Mouse (Mus musculus) cortical plate, adult 2 months (tissue): ENCODE measurements around the gene D230025D16Rik. TPM values are rescaled to one million over a fixed set of nuclear protein-coding genes. Genes with fewer than 3 reads are reported as not detected.
"Not testable (repeated sequence)": the region's sequence is repeated elsewhere in the genome, so short reads cannot be mapped to it uniquely, and the experiment has no call there.

Experiments used
- H3K27ac ChIP-seq: fragments of 200-500 bp; 2 replicates; pipeline ENCODE4 v1.5.1; 2012; ENCODE audit warnings: low read length, control low read depth, inconsistent platforms; ENCODE audit not compliant: insufficient read depth
- H3K4me1 ChIP-seq: fragments of 200-500 bp; 2 replicates; pipeline ENCODE4 v1.6.1; 2011; ENCODE audit warnings: low read length; ENCODE audit not compliant: control insufficient read depth, insufficient read depth
- H3K4me3 ChIP-seq: fragments of 200-500 bp; 2 replicates; pipeline ENCODE4 v1.5.1; 2011; ENCODE audit warnings: mild to moderate bottlenecking, low read length, control low read depth; ENCODE audit not compliant: insufficient read depth
- CTCF ChIP-seq: fragments of 200-500 bp; IDR thresholded peaks from 2 replicates; pipeline ENCODE4 v1.5.1; 2011; ENCODE audit warnings: mild to moderate bottlenecking, control low read depth, low read length; ENCODE audit not compliant: insufficient read depth; ENCODE audit errors: extremely low read depth
- POLR2A ChIP-seq: fragments of 200-500 bp; IDR thresholded peaks from 2 replicates; pipeline ENCODE4 v1.6.1; 2011; ENCODE audit warnings: mild to moderate bottlenecking, low read length, control low read depth; ENCODE audit not compliant: insufficient read depth; ENCODE audit errors: extremely low read depth
- polyA plus RNA-seq: library from polyadenylated mRNA; depleted of rRNA; stranded (reverse); fragments of >200 nt; gene quantifications from 2 replicates; pipeline ENCODE4 v1.2.3, GENCODE M21; 2012

Gene D230025D16Rik
- polyA plus RNA-seq, 1 experiment = 39.4 TPM

GRCm38 (mm10) chr8:105290554-105291314 lies 65.8 kb downstream of the D230025D16Rik start:
- Histone ChIP-seq H3K4me1 (peaks cover 2% of the 10 kb centered on the region; the same call in 1 of the 2 replicates), H3K4me3 (no peak overlapping the region; the same call in 1 of the 2 replicates), H3K27ac (no peak overlapping the region)
- no peak for TF ChIP-seq POLR2A
- peak; percentile 71 for TF ChIP-seq CTCF

GRCm38 (mm10) chr8:105291364-105291763 lies 66.4 kb downstream of the D230025D16Rik start:
- not testable (repeated sequence) for H3K4me3 ChIP-seq, H3K4me1 ChIP-seq, H3K27ac ChIP-seq

DNA sequence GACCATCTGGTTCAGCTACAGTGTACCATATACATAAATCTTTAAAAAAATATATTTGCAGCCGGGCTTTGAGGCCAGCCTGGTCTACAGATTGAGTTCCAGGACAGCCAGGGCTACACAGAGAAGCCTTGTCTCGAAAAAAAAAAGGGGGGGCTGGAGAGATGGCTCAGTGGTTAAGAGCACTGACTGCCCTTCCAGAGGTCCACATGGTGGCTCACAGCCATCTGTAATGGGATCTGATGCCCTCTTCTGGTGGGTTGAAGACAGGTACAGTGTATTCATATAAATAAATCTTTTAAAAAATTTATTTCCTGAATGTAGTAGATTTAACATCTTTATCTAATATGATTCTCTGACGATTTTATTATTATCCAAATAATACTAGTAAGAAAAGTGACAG lies 66.9 kb downstream of the D230025D16Rik start:
- H3K27ac ChIP-seq, H3K4me3 ChIP-seq, H3K4me1 ChIP-seq: not testable (repeated sequence)
- TF ChIP-seq CTCF = 0 out of 2 replicates have a peak, but pooled peaks have one; percentile 3

- TF ChIP-seq CTCF (no peak), POLR2A (no peak)
- H3K27ac ChIP-seq = no peak overlapping the region
These were observed 67.5 kb downstream of the D230025D16Rik start for GRCm38 (mm10) chr8:105292471-105292870.

GRCm38 (mm10) chr8:105293405-105293804 lies 68.5 kb downstream of the D230025D16Rik start:
- Histone ChIP-seq H3K27ac (no peak overlapping the region), H3K4me3 (no peak overlapping the region), H3K4me1 (no peaks in the 10 kb centered on the region)
- no peak for TF ChIP-seq CTCF
- no peak for TF ChIP-seq POLR2A

More at GRCm38 (mm10) chr8:105292471-105292870, 67.5 kb downstream of the D230025D16Rik start:
- Histone ChIP-seq H3K4me1 (peaks cover 2% of the 10 kb centered on the region; the same call in 1 of the 2 replicates), H3K4me3 (no peak overlapping the region)

GRCm38 (mm10) chr8:105294776-105295175 lies 69.8 kb downstream of the D230025D16Rik start:
- no peak overlapping the region for H3K27ac ChIP-seq
- no peak overlapping the region for H3K4me3 ChIP-seq
- TF ChIP-seq CTCF (no peak), POLR2A (no peak)
- 0 out of 2 replicates have a peak, but pooled peaks cover 2% of the 10 kb centered on the region for H3K4me1 ChIP-seq

DNA sequence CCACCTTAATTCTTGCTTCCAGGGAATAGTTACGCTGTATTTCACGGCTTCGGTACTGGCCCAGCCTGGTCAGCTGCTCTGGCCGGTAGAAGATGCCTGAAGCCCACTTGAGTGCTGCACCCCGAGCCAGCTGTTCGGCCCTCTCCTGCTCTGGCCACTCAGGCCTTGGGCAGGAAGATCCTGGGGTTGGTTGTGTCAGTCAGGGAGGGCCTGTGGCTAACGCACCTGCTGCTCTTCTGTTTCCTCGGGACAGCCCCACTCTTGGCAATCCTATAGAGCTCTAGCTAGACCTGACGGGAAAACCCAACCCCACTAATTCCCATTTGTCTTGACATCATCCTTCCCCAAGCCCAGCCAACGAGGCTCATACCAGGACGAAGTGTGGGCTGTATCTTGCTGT lies 70.3 kb downstream of the D230025D16Rik start:
- H3K27ac ChIP-seq = no peak overlapping the region
- no peak overlapping the region for H3K4me3 ChIP-seq
- TF ChIP-seq POLR2A (no peak), CTCF (no peak)
- 0 out of 2 replicates have a peak, but pooled peaks cover 2% of the 10 kb centered on the region for H3K4me1 ChIP-seq

- TF ChIP-seq CTCF (no peak), POLR2A (no peak)
- Histone ChIP-seq H3K27ac (no peak within 1 kb of the TSS), H3K4me3 (no peak within 1 kb of the TSS; the same call in 1 of the 2 replicates), H3K4me1 (0 out of 2 replicates have a peak, but pooled peaks cover 2% of the 10 kb centered on the region)
These were observed 71.1 kb downstream of the D230025D16Rik start, which contains the start of gene Exoc3l for GRCm38 (mm10) chr8:105295895-105296573. Exoc3l (minus strand) TSS chr8:105296101.

DNA sequence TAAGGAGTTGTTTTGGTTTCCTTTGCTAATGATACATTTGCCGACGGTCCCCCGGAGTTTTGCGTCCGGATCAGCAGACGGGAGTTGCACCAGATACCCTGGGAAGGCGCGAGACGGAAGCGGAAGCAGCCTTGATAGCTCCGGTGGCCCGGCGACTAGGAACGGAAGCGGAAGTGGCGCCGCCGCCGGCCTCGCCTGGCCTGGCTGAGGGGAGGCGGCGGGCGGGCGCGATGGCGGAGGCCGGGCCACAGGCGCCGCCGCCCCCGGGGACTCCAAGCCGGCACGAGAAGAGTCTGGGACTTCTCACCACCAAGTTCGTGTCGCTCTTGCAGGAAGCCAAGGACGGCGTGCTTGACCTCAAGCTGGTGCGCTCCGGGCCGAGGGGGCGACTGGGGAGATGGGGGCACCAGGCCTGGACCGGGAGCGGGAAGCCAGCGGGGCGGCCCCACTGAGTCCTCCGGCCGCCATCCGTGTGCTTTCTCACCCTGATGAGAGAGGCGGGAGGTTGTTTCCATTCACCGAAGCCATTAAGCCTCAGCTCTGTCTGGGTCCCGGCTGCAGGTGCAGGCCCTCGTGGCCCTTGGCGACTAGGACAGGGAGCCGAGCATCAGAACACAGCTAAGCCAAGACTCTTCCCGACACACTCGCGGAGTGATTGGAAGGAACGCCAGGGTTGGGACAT lies 72.7 kb downstream of the D230025D16Rik start, which contains the start of gene E2f4:
Gene E2f4, plus strand, starts transcription at position 153 of the 682 bp plus-strand sequence.
- peak within 1 kb of the TSS; percentile 78 for H3K4me3 ChIP-seq
- H3K27ac ChIP-seq = 0 out of 2 replicates have a peak within 1 kb of the TSS, but pooled peaks have one; percentile 43
- TF ChIP-seq CTCF = no peak
- TF ChIP-seq POLR2A = no peak
- H3K4me1 ChIP-seq = 0 out of 2 replicates have a peak, but pooled peaks cover 2% of the 10 kb centered on the region
